Mouse (Mus musculus): ENCODE data around the gene Elovl7.

Elovl7 gene

DNA sequence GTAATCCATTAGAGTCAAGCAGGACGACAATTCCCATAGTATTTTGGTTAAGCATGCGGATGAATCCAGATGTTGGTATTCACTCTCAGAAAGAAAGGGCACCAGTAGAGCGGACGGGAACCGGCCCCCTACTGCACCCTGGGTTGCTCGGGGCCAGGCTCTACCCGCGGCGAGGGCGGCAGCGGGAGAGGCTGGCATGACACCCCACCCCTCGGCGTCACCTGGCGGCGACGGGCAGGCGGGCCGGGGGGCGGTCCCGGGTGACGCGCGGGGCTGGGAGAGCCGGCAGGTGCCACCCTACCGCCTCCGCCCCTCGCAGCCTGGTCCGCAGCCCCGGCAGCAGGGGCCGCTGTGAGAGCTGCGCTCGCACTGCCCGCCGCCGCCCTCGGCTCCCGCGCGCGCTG lies at the start of gene Elovl7:
Elovl7 (plus strand) TSS at position 324 of the 404 bp plus-strand sequence.
- peak; percentile 76 for DNase-seq (ENCODE audit: low spot score)

- DNase-seq (ENCODE audit: low spot score), result no peak
Observed at GRCm38 (mm10) chr13:108164621-108165020, 49.6 kb upstream of the Elovl7 start.

DNA sequence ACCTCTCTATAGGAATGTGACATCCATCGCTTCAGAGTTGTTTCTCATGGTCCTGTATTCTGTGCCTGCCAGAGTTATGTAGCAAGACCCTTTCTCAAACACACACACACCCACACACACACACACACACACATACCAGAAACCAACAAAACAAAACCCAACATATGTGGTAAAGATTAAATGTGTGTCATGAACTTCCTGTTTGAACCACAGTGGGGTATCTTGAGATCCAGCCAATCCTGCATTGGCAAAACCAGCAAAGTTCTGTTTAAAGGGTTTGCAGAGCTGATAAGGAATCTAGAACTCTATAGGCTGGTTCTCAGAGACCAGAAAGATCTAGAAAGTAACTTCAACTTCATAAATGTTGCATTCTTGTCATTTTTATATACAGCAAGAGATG lies 44.2 kb upstream of the Elovl7 start:
- DNase-seq (ENCODE audit: low spot score), result no peak

DNA sequence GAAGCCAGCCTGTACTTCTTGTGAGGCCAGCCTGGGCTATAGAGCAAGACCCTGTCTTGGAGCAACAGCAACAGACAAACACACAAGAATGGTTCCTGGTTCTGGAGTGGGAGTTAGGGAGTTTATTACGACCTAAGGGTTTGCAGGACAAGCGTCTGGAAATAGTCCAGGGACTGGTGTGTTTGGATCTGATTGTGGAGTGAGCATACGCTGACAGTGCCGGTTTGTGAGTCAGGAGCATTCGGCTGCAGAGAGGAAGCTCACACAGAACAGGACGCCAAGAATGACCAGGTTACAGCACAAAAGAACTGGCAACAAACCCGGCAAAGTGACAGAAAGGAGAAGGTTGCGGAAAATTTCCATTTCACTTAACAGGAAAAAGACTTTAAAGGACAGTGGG lies 43.7 kb upstream of the Elovl7 start:
- DNase-seq (ENCODE audit: low spot score), result no peak

DNA sequence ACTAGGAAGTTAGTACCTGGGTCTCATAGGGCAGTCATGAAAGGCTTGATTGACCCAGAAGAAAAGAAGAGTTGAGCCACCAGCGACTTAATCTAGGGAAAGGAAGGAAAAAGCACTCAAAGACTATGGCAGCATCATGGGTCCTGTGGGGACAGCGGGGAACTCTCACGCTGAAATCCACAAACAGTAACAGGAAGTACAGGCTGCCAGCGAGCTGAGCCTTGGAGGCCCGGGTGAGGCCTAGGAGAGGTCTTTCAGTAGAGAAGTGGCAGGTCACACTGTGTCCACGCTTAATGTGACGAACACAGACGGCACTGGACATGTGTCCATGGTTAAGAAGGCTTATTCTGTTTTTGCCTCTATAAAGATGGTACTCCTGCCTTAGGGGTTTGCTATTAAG lies 34.6 kb upstream of the Elovl7 start:
- no peak for DNase-seq (ENCODE audit: low spot score)

DNA sequence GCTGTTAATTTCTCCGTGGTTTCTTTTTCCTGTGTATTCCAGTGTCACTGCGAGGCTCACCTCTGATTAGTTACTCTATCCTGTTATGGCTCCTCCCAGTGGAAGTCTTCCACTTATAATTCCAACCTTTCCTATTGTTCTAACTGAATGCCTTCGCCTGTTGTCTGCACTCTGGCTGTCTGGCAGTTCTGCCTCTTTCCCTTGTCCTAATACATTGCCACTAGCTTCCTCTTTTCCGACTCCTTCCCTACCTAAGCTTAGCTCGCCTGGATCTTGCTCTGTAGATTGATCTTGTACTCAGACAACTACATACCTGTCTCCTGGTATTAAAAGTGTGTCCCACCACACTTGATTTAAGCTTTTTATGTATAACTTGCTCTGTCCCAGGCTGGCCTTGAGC lies 33.4 kb upstream of the Elovl7 start:
- no peak for DNase-seq (ENCODE audit: low spot score)

GRCm38 (mm10) chr13:108184743-108185255 lies 29.4 kb upstream of the Elovl7 start:
- DNase-seq (ENCODE audit: low spot score), result no peak

- no peak for DNase-seq (ENCODE audit: low spot score)
Observed at GRCm38 (mm10) chr13:108185530-108185929, 28.7 kb upstream of the Elovl7 start.

GRCm38 (mm10) chr13:108187994-108188393 lies 26.2 kb upstream of the Elovl7 start:
- DNase-seq (ENCODE audit: low spot score), result no peak

DNA sequence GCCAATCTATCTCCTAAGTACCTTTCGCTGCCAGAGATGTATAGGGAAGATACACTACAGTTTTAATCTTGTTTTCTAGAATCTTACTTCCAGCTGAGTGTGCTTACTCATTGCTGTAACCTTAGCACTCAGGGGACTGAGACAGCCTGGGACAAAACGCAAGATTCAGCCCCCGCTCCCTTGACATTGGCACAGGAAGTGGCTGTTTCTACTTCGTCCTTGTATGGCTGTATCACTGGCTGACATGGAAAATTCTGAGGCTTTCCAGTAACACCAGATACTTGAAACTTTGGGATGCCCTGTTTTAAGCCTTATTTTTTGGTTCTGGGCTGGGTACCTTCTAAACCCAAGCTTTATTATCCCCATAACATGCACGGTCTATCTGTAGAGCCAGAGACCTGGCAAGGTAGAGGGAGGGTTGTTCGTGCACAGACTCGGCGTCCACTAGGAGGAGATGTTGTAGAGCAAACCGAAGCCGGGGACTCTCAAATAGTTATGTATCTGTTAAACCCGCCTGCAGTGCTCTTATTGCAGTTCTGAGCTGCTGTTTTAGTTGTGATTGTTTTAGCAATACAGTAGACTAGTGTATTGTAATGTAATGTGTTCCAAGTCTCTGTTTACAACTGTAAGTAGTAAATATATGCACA lies 23.0 kb upstream of the Elovl7 start:
- DNase-seq (ENCODE audit: low spot score), result peak; percentile 75

DNA sequence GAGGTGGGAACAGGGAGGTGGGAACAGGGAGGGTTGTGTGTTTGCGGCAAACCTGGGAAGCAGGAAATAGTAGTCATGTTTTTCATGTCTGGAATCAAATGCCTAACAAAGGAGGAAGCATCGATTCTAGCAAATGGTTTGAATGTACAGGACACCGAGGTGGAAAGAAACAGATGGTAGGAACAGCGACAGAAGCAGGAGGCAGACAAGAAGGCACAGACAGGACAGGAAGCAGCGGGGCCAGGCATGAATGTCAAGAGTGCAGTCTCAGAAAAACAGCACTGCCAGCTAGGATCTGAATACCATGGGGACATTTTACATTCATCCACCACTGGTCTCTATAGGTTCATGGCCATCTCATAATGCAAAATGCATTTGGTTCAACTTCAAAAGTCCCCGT lies 18.7 kb upstream of the Elovl7 start:
- no peak for DNase-seq (ENCODE audit: low spot score)

DNA sequence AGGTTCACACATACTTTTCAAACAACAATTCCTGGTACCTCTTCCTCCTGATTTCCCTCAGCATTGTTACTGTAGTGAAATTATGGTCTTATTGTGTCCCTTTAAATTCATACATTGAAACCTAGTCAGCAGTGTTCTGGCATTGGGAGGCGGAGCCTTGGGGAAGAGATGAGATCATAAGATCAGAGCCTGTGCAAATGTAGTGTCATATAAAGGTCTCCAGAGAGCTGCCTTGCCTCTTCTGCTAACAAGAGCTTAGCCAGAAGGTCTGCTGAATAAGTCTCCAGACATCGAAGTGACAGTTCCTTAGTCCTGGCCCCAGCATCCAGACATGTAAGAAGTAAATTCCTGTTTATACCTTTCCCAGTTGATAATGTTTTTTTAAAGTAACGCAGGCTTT lies 9.3 kb upstream of the Elovl7 start:
- no peak for DNase-seq (ENCODE audit: low spot score)

GRCm38 (mm10) chr13:108207447-108207846 lies 6.8 kb upstream of the Elovl7 start:
- DNase-seq (ENCODE audit: low spot score), result no peak

DNA sequence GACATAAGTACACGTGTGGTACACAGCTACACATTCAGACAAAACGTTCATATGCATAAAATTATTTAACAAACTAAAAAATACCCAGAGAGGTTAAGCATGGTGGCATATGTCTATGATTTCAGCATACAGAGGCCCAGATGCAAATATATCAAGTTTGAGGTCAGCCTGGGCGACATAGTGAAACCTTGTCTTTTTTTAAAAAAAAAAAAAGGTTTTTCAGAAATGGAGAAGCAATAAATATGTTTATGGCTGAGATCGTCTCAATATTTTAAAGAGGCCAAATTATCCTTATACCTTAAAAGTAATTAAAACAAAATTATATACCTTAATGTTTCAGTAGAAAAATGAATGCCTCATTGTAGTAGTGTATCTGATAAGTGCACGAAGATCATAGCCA lies 6.1 kb upstream of the Elovl7 start:
- DNase-seq (ENCODE audit: low spot score), result no peak

GRCm38 (mm10) chr13:108210960-108211359 lies 3.2 kb upstream of the Elovl7 start:
- no peak for DNase-seq (ENCODE audit: low spot score)

DNA sequence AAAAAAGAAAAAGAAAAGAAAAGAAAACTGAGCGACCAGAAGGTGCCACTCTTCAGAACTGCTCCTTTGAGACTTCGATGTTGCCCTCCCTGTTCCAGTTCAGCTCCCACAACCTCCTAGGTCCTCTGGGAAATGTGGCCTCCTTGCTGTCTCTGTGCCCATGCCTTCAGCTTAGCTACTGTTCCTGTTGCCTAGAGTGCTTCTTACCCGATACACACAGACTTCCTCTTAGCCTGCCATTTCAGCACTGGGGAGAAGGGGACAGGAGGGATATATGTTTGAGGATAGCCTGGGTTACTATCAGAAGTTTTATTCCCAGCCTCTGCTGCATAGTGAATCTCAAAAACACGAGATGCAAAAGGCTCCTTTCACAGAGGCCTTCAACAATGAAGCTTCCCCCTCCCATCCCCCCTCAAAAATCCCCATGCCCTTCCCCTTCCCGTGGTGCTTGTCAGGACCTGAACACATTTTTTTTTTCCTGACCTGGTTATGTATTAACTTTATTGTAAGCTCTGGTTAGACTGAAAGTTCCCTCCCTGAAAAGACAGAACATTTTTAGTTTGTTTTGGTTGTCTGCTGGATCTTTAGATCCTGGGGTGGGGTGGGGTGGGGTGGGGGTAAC lies 1.7 kb upstream of the Elovl7 start:
- no peak for DNase-seq (ENCODE audit: low spot score)

GRCm38 (mm10) chr13:108214485-108215107 lies 392 bp downstream of the Elovl7 start:
- DNase-seq (ENCODE audit: low spot score), result peak; percentile 18

- no peak for DNase-seq (ENCODE audit: low spot score)
Observed at GRCm38 (mm10) chr13:108215231-108215780, 1.1 kb downstream of the Elovl7 start.

- DNase-seq (ENCODE audit: low spot score), result no peak
Observed at GRCm38 (mm10) chr13:108219773-108220172, 5.6 kb downstream of the Elovl7 start.

DNA sequence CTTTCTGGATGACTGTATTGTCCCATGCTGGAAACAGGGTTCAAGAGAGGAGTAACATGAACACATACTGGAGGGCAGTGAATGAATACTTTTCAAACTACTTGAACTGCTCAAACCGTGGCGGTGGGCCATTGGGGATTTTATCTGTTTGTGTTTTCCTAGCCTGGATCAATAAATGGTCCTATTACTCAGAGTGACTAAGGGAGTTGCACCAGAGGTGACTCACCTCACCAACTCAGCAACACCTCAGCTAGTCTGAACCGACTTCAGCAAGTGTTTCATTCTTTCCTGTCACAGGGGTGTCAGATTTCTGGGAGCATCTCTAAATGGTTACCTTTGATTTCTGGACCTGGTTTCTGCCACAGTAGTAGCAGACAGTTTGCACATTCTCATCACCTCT lies 15.0 kb downstream of the Elovl7 start:
- DNase-seq (ENCODE audit: low spot score), result no peak

GRCm38 (mm10) chr13:108229634-108230330 lies 15.6 kb downstream of the Elovl7 start:
- DNase-seq (ENCODE audit: low spot score), result no peak

DNA sequence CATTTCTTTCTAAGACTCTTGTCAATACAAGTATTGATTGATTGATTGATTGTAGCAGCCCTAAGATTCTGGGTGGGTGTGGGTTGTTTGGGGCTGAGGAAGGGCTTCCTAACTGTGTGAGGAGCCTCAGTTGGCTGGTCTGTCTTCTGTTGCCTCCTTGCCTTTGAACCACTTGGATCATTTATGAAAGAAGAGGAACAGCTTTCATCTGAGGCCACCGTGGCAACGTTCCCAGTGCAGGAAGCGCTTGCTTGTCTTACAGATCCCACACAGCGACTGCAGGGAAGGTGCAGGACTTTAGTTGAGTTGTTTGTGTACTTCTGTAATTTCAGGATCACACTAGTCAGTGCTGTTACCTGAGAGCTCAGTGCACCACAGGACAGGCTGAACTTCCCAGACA lies 25.8 kb downstream of the Elovl7 start:
- DNase-seq (ENCODE audit: low spot score), result no peak

Measured in embryo, embryonic 10 days (tissue).